Comparison of ENCODE assay signal across 21 mouse cellular contexts in the genomic region with DNA sequence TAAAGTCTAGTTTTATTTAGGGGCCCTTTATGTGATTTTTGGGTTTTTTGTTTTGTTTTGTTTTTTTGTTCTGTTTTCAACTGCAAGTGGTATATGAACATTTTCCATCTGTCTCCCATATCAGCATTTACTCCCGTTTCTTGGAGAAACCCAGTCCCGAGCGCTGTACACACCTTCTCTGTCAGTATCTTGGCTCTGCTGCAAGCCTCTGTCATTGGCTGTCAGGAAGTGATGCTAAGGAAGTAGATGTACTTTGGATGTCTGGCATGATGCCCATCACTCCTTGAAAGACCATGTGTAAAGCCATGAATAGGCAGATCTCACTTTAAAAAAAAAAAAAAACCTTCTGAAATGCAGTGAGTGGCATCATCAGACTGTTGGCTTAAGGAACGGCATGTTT.
DNase-seq lines count a peak whose midpoint lies in the region; ATAC-seq and TF ChIP-seq lines count a peak whose summit lies in the region.
"Had no signal": no experiment of that assay in that cellular context is flagged by ENCODE, and none has a peak within 500 bp of the region (broad histone marks: within the 10 kb centered on the region; RNA-seq: fewer than 3 reads in every experiment).

No protein-coding gene starts in this region.

- no peaks in the 10 kb centered on the region for H3K9me3 ChIP-seq in hindbrain, postnatal 0 days (ENCODE audit: low read length)
- H3K9me3 ChIP-seq in hindbrain, embryonic 10.5 days, result no peaks in the 10 kb centered on the region
- H3K9me3 ChIP-seq: heart, embryonic 13.5 days; intestine, embryonic 15.5 days; midbrain, embryonic 13.5 days; neural tube, embryonic 13.5 days had no signal

- no peak overlapping the region for H3K4me2 ChIP-seq in hindbrain, postnatal 0 days (ENCODE audit: low read depth, low read length)
- H3K4me2 ChIP-seq: heart, embryonic 13.5 days; hindbrain, embryonic 14.5 days; intestine, embryonic 15.5 days; midbrain, embryonic 13.5 days; neural tube, embryonic 13.5 days had no signal

- no peaks in the 10 kb centered on the region for H3K4me1 ChIP-seq in hindbrain, postnatal 0 days (ENCODE audit: insufficient read depth, low read length)
- no peaks in the 10 kb centered on the region for H3K4me1 ChIP-seq in hindbrain, embryonic 10.5 days (replicated peaks)
- H3K4me1 ChIP-seq: heart, embryonic 13.5 days; intestine, embryonic 15.5 days; midbrain, embryonic 13.5 days; neural tube, embryonic 13.5 days had no signal

- ATAC-seq in hindbrain, postnatal 0 days, result no peak
- ATAC-seq: intestine, embryonic 15.5 days; midbrain, embryonic 13.5 days; Patski had no signal

- H3K27me3 ChIP-seq in hindbrain, postnatal 0 days (ENCODE audit: insufficient read depth, low read length), result no peaks in the 10 kb centered on the region
- H3K27me3 ChIP-seq in hindbrain, embryonic 10.5 days (ENCODE audit: insufficient read depth, poor library complexity, severe bottlenecking), result no peaks in the 10 kb centered on the region
- H3K27me3 ChIP-seq: heart, embryonic 13.5 days; intestine, embryonic 15.5 days; midbrain, embryonic 13.5 days; neural tube, embryonic 13.5 days; Patski had no signal

- intact Hi-C loops in left cerebral cortex, postnatal 4 days (cut with DNase I), result no loop called here
- intact Hi-C loops in left cerebral cortex, postnatal 36 days (cut with DNase I), result loop anchor here (5.0 kb wide), 1 partner anchor 130 kb away; the partner anchor contains the start of gene Adgrb3

- no peak overlapping the region for H3K27ac ChIP-seq in hindbrain, postnatal 0 days
- no peak overlapping the region for H3K27ac ChIP-seq in hindbrain, embryonic 10.5 days
- H3K27ac ChIP-seq: heart, embryonic 13.5 days; hindbrain, embryonic 14.5 days; intestine, embryonic 15.5 days; left cerebral cortex, adult 2 months; liver, embryonic 14.5 days; midbrain, embryonic 13.5 days; neural tube, embryonic 13.5 days; stomach, postnatal 0 days had no signal

- peak; percentile 28 for DNase-seq in hindbrain, postnatal 0 days (ENCODE audit: low spot score)
- DNase-seq in hindbrain, embryonic 10.5 days (ENCODE audit: low spot score), result no peak
- peak; percentile 5 for DNase-seq in left cerebral cortex, postnatal 4 days
- DNase-seq in left cerebral cortex, postnatal 36 days (ENCODE audit: low spot score in 2 of 2), result no peak
- DNase-seq in brain, adult 2 months (ENCODE audit: low read depth, low spot score), result peak; percentile 59
- peak; percentile 54 for DNase-seq in brain, embryonic 18.5 days (ENCODE audit: low read depth, low spot score)
- DNase-seq in thymus, postnatal 0 days (ENCODE audit: low spot score), result no peak
- DNase-seq: adrenal gland, adult 8-10 months; cerebellum, adult 11-12 months; gastrocnemius, postnatal 10 days; heart, adult 18-20 months; thymus, postnatal 14 days had no signal

- WGBS in hindbrain, postnatal 0 days, result 69% methylated on average over 4 of the region's 4 CpGs
- WGBS in hindbrain, embryonic 10.5 days, result 95% methylated on average over 4 of the region's 4 CpGs

- no peak overlapping the region for H3K9ac ChIP-seq in hindbrain, postnatal 0 days (replicated peaks; ENCODE audit: low read length)
- H3K9ac ChIP-seq: heart, embryonic 13.5 days; hindbrain, embryonic 14.5 days; intestine, embryonic 15.5 days; liver, embryonic 14.5 days; midbrain, embryonic 13.5 days; neural tube, embryonic 13.5 days had no signal

- H3K36me3 ChIP-seq in hindbrain, postnatal 0 days (ENCODE audit: insufficient read depth, low read length), result no peaks in the 10 kb centered on the region
- H3K36me3 ChIP-seq in hindbrain, embryonic 10.5 days, result no peaks in the 10 kb centered on the region
- H3K36me3 ChIP-seq: heart, embryonic 13.5 days; intestine, embryonic 15.5 days; midbrain, embryonic 13.5 days; neural tube, embryonic 13.5 days had no signal

- no peak for TF ChIP-seq CTCF in hindbrain, postnatal 0 days (IDR thresholded peaks at IDR 0.05; ENCODE audit: low read depth)

- no peak overlapping the region for H3K4me3 ChIP-seq in hindbrain, postnatal 0 days (ENCODE audit: low read length)
- H3K4me3 ChIP-seq in hindbrain, embryonic 10.5 days, result no peak overlapping the region
- H3K4me3 ChIP-seq: heart, embryonic 13.5 days; intestine, embryonic 15.5 days; left cerebral cortex, adult 2 months; midbrain, embryonic 13.5 days; neural tube, embryonic 13.5 days had no signal

Comparison
In these comparisons a context has a peak if more than half of its experiments do, and no peak if none do; other contexts are left out.
1. DNase-seq: peak in hindbrain, postnatal 0 days (single experiment), left cerebral cortex, postnatal 4 days (single experiment), brain, adult 2 months (single experiment) and brain, embryonic 18.5 days (single experiment); none in hindbrain, embryonic 10.5 days (single experiment), left cerebral cortex, postnatal 36 days (0 of 2) and thymus, postnatal 0 days (single experiment).